Mouse (Mus musculus): ENCODE measurements around the gene Utrn. TPM values are rescaled to one million over a fixed set of nuclear protein-coding genes. Genes with fewer than 3 reads are reported as not detected.
A peak's percentile ranks its signal among the peaks of the same experiment; 100 is the strongest.

Utrn gene
- total and polyA plus RNA-seq, 3 experiments, result 0.31 to 1.1 (median 0.67) TPM

- no peaks in the 10 kb centered on the region for H3K4me1 ChIP-seq (ENCODE audit: control insufficient read depth in 1 of 2, insufficient read depth in 2 of 2)
- no peak overlapping the region for H3K9ac ChIP-seq (ENCODE audit: insufficient read depth, low read depth)
- H3K4me2 ChIP-seq (ENCODE audit: insufficient read depth, low read depth, poor library complexity, severe bottlenecking), result no peak overlapping the region
- in situ Hi-C loops (cut with MboI; ENCODE audit: low pct_ligation_motif_present, low pct_unique_long_range_greater_than_20kb, low sequenced_read_pairs), result loop anchor here (25.0 kb wide), 1 partner anchor 409 kb away; no protein-coding TSS in a partner anchor
- H3K9me3 ChIP-seq (replicated peaks; ENCODE audit: low read length), result no peaks in the 10 kb centered on the region
- H3K36me3 ChIP-seq (replicated peaks in 1 of 2; ENCODE audit: control insufficient read depth in 1 of 2, insufficient read depth in 1 of 2, low read length in 1 of 2), result no peaks in the 10 kb centered on the region
- no peak for DNase-seq (ENCODE audit: extremely low read depth)
- no peaks in the 10 kb centered on the region for H3K79me2 ChIP-seq (replicated peaks; ENCODE audit: control insufficient read depth, extremely low read depth, insufficient read depth, poor library complexity, severe bottlenecking)
- dilution Hi-C loops (cut with MboI; ENCODE audit: extremely low pct_ligation_motif_present, extremely low pct_unique_long_range_greater_than_20kb, low sequenced_read_pairs), result no loop called here
- no peak overlapping the region for H3K4me3 ChIP-seq (replicated peaks in 1 of 3; ENCODE audit: low read depth in 2 of 3, low read length in 2 of 3, poor library complexity in 1 of 3)
- H3K27ac ChIP-seq (ENCODE audit: insufficient read depth, low read depth), result no peak overlapping the region
- TF ChIP-seq USF2 (conservative IDR thresholded peaks at IDR 0.05; ENCODE audit: low read depth, low read length) (no peak), RAD21 (IDR thresholded peaks at IDR 0.05; ENCODE audit: low read depth, low read length) (no peak), UBTF (IDR thresholded peaks at IDR 0.05; ENCODE audit: low read depth, low read length) (no peak), GABPA (IDR thresholded peaks at IDR 0.05; ENCODE audit: insufficient replicate concordance, low read depth, low read length) (no peak), ZNF384 (IDR thresholded peaks at IDR 0.05; ENCODE audit: low read depth, low read length) (no peak), E2F4 (IDR thresholded peaks at IDR 0.05; ENCODE audit: insufficient replicate concordance, low read depth, low read length) (no peak), RCOR1 (conservative IDR thresholded peaks at IDR 0.05; ENCODE audit: low read depth, low read length) (no peak), PAX5 (IDR thresholded peaks at IDR 0.05; ENCODE audit: low read length) (no peak), TBP (conservative IDR thresholded peaks at IDR 0.05; ENCODE audit: low read depth, low read length) (no peak), BHLHE40 (IDR thresholded peaks at IDR 0.05; ENCODE audit: low read depth, low read length) (no peak), IRF4 (IDR thresholded peaks at IDR 0.05; ENCODE audit: low read depth, low read length) (no peak), MAFK (IDR thresholded peaks at IDR 0.05; ENCODE audit: insufficient replicate concordance, low read length) (no peak), SMC3 (IDR thresholded peaks at IDR 0.05; ENCODE audit: low read depth, low read length) (no peak), SIN3A (IDR thresholded peaks at IDR 0.05; ENCODE audit: low read length) (no peak), EP300 (IDR thresholded peaks at IDR 0.05; ENCODE audit: low read length) (no peak), NRF1 (IDR thresholded peaks at IDR 0.05; ENCODE audit: low read depth, low read length) (no peak)
- H3K27me3 ChIP-seq (replicated peaks), result no peaks in the 10 kb centered on the region
Observed at GRCm38 (mm10) chr10:12646119-12646518, 223.0 kb downstream of the Utrn start.

DNA sequence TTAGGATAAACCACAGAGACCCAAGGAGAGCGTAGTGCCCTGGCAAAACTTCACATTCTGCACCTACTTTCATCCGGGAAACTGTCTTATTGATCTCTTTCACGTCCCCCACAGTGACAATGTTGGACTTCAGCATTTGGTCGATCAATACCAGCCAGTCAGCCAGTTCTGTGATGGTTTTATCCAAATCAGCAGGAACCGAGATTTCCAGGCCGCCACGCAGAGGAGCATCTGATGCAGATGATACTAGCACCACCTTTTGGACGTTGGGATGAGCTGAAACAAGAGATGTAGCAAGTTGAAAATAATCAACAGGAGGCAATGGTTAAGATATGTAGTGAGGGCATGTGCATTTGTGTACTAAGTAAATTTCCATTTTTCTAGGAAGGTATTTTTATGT lies 225.8 kb downstream of the Utrn start:
- Histone ChIP-seq H3K9ac (ENCODE audit: insufficient read depth, low read depth) (no peak overlapping the region), H3K4me1 (ENCODE audit: control insufficient read depth in 1 of 2, insufficient read depth in 2 of 2) (no peaks in the 10 kb centered on the region), H3K9me3 (replicated peaks; ENCODE audit: low read length) (no peaks in the 10 kb centered on the region), H3K27ac (ENCODE audit: insufficient read depth, low read depth) (no peak overlapping the region), H3K79me2 (replicated peaks; ENCODE audit: control insufficient read depth, extremely low read depth, insufficient read depth, poor library complexity, severe bottlenecking) (no peaks in the 10 kb centered on the region), H3K27me3 (replicated peaks) (no peaks in the 10 kb centered on the region), H3K4me2 (ENCODE audit: insufficient read depth, low read depth, poor library complexity, severe bottlenecking) (no peak overlapping the region), H3K4me3 (replicated peaks in 1 of 3; ENCODE audit: low read depth in 2 of 3, low read length in 2 of 3, poor library complexity in 1 of 3) (no peak overlapping the region), H3K36me3 (replicated peaks in 1 of 2; ENCODE audit: control insufficient read depth in 1 of 2, insufficient read depth in 1 of 2, low read length in 1 of 2) (no peaks in the 10 kb centered on the region)
- DNase-seq (ENCODE audit: extremely low read depth), result no peak
- dilution Hi-C loops (cut with MboI; ENCODE audit: extremely low pct_ligation_motif_present, extremely low pct_unique_long_range_greater_than_20kb, low sequenced_read_pairs) (no loop called here), in situ Hi-C loops (cut with MboI; ENCODE audit: low pct_ligation_motif_present, low pct_unique_long_range_greater_than_20kb, low sequenced_read_pairs) (loop anchor here (25.0 kb wide), 1 partner anchor 406 kb away; no protein-coding TSS in a partner anchor)
- TF ChIP-seq RAD21 (IDR thresholded peaks at IDR 0.05; ENCODE audit: low read depth, low read length) (peak; percentile 36), CTCF (conservative IDR thresholded peaks at IDR 0.05 in 1 of 2, IDR thresholded peaks at IDR 0.05 in 1 of 2; ENCODE audit: low read depth in 2 of 2, low read length in 2 of 2) (peak in 1 of 2 experiments; percentile 41; a peak in 2 of 4 replicates), BHLHE40 (IDR thresholded peaks at IDR 0.05; ENCODE audit: low read depth, low read length) (no peak)
